Mouse (Mus musculus) neural tube, embryonic 13.5 days (tissue): Measurements from ENCODE around the gene Nfil3. TPM values are rescaled to one million over a fixed set of nuclear protein-coding genes. Genes with fewer than 3 reads are reported as not detected.
A peak's percentile ranks its signal among the peaks of the same experiment; 100 is the strongest.

Experiments used
- ATAC-seq: fragments of 200-750 bp; cut with Nextera tagmentation; 2 replicates; pipeline ENCODE4 v1.8.0; 2017; ENCODE audit warnings: low read depth, mild to moderate bottlenecking, moderate TSS enrichment, moderate library complexity
- H3K27ac ChIP-seq: fragments of 300-500 bp; sonication (generic); replicated peaks from 2 replicates; pipeline ENCODE4 v1.5.1; 2015; ENCODE audit warnings: moderate library complexity, mild to moderate bottlenecking, inconsistent platforms
- H3K27me3 ChIP-seq: fragments of 300-500 bp; sonication (generic); 2 replicates; pipeline ENCODE4 v1.6.1; 2015; ENCODE audit warnings: mild to moderate bottlenecking, inconsistent platforms
- H3K36me3 ChIP-seq: fragments of 300-500 bp; sonication (generic); 2 replicates; pipeline ENCODE4 v1.6.1; 2015; ENCODE audit warnings: mild to moderate bottlenecking, inconsistent platforms
- H3K4me1 ChIP-seq: fragments of 300-500 bp; sonication (generic); replicated peaks from 2 replicates; pipeline ENCODE4 v1.6.1; 2015; ENCODE audit warnings: inconsistent platforms
- H3K4me2 ChIP-seq: fragments of 300-500 bp; sonication (generic); 2 replicates; pipeline ENCODE4 v1.6.1; 2015; ENCODE audit warnings: inconsistent platforms, mild to moderate bottlenecking, moderate library complexity
- H3K4me3 ChIP-seq: fragments of 300-500 bp; sonication (generic); 2 replicates; pipeline ENCODE4 v1.5.1; 2015; ENCODE audit warnings: mild to moderate bottlenecking, inconsistent platforms
- H3K9ac ChIP-seq: fragments of 300-500 bp; sonication (generic); 2 replicates; pipeline ENCODE4 v1.6.1; 2015; ENCODE audit warnings: moderate library complexity, mild to moderate bottlenecking, inconsistent platforms
- H3K9me3 ChIP-seq: fragments of 300-500 bp; sonication (generic); 2 replicates; pipeline ENCODE4 v1.6.1; 2016; ENCODE audit warnings: inconsistent platforms
- WGBS: fragments of 180-500 bp; shearing (Covaris S2); methylation state at CpG from one replicate; pipeline ENCODE4 v1.1.7; 2015; 5-methylcytosine and 5-hydroxymethylcytosine counted together
- polyA plus RNA-seq: library from polyadenylated mRNA; unstranded; fragments of >200 nt; fragmentation: Nextera tagmentation; extraction: Ambion mirVana; gene quantifications from 2 replicates; pipeline ENCODE4 v1.2.1, GENCODE M21; 2015

Nfil3 gene
- 53.1 and 53.6 TPM in 2 replicates for polyA plus RNA-seq

GRCm38 (mm10) chr13:52980951-52981421 is at the start of gene Nfil3:
TSS of gene Nfil3 (minus strand) at chr13:52981073.
- H3K9me3 ChIP-seq, result no peaks in the 10 kb centered on the region
- peak within 1 kb of the TSS; percentile 98 for H3K27ac ChIP-seq
- H3K9ac ChIP-seq, result peak within 1 kb of the TSS; percentile 96
- 0% methylated on average over 39 of the region's 79 CpGs for WGBS
- H3K4me1 ChIP-seq, result peaks cover 40% of the 10 kb centered on the region
- H3K4me3 ChIP-seq, result peak within 1 kb of the TSS; percentile 89
- H3K27me3 ChIP-seq, result peaks cover 14% of the 10 kb centered on the region; the same call in 1 of the 2 replicates
- H3K36me3 ChIP-seq, result no peaks in the 10 kb centered on the region
- H3K4me2 ChIP-seq, result peak within 1 kb of the TSS; percentile 98
- peak; percentile 91 for ATAC-seq

- H3K4me2 ChIP-seq, result no peak overlapping the region
- H3K4me1 ChIP-seq, result no peaks in the 10 kb centered on the region
- H3K36me3 ChIP-seq, result no peaks in the 10 kb centered on the region
- no peak for ATAC-seq
- no peak overlapping the region for H3K27ac ChIP-seq
- no peak overlapping the region for H3K9ac ChIP-seq
- 52% methylated on average over 6 of the region's 6 CpGs for WGBS
- H3K27me3 ChIP-seq, result no peaks in the 10 kb centered on the region
- no peaks in the 10 kb centered on the region for H3K9me3 ChIP-seq
- H3K4me3 ChIP-seq, result no peak overlapping the region
Observed at GRCm38 (mm10) chr13:53024285-53024684, 43.4 kb upstream of the Nfil3 start.

- Histone ChIP-seq H3K4me2 (no peak overlapping the region), H3K27ac (no peak overlapping the region), H3K36me3 (no peaks in the 10 kb centered on the region), H3K4me1 (no peaks in the 10 kb centered on the region), H3K27me3 (no peaks in the 10 kb centered on the region), H3K4me3 (no peak overlapping the region), H3K9me3 (no peaks in the 10 kb centered on the region), H3K9ac (no peak overlapping the region)
- WGBS, result 72% methylated on average over 3 of the region's 3 CpGs
- ATAC-seq, result no peak
Observed at GRCm38 (mm10) chr13:53020282-53020681, 39.4 kb upstream of the Nfil3 start.

- H3K36me3 ChIP-seq, result no peaks in the 10 kb centered on the region
- H3K9ac ChIP-seq, result no peak overlapping the region
- H3K4me2 ChIP-seq, result no peak overlapping the region
- H3K27ac ChIP-seq, result no peak overlapping the region
- no peaks in the 10 kb centered on the region for H3K27me3 ChIP-seq
- no peaks in the 10 kb centered on the region for H3K9me3 ChIP-seq
- no peaks in the 10 kb centered on the region for H3K4me1 ChIP-seq
- H3K4me3 ChIP-seq, result no peak overlapping the region
- 80% methylated on average over 5 of the region's 9 CpGs for WGBS
- ATAC-seq, result no peak
Observed at GRCm38 (mm10) chr13:53019532-53019931, 38.7 kb upstream of the Nfil3 start.

GRCm38 (mm10) chr13:53018976-53019375 is 38.1 kb upstream of the Nfil3 start:
- H3K9ac ChIP-seq, result no peak overlapping the region
- ATAC-seq, result no peak
- H3K4me2 ChIP-seq, result no peak overlapping the region
- H3K27ac ChIP-seq, result no peak overlapping the region
- H3K27me3 ChIP-seq, result no peaks in the 10 kb centered on the region
- no peak overlapping the region for H3K4me3 ChIP-seq
- no peaks in the 10 kb centered on the region for H3K9me3 ChIP-seq
- WGBS, result 94% methylated on average over 6 of the region's 6 CpGs
- H3K36me3 ChIP-seq, result no peaks in the 10 kb centered on the region
- H3K4me1 ChIP-seq, result no peaks in the 10 kb centered on the region

GRCm38 (mm10) chr13:53017983-53018382 is 37.1 kb upstream of the Nfil3 start:
- no peaks in the 10 kb centered on the region for H3K9me3 ChIP-seq
- WGBS, result 74% methylated on average over 6 of the region's 6 CpGs
- H3K4me2 ChIP-seq, result no peak overlapping the region
- H3K36me3 ChIP-seq, result no peaks in the 10 kb centered on the region
- H3K9ac ChIP-seq, result no peak overlapping the region
- H3K4me1 ChIP-seq, result no peaks in the 10 kb centered on the region
- H3K27ac ChIP-seq, result no peak overlapping the region
- no peak for ATAC-seq
- no peak overlapping the region for H3K4me3 ChIP-seq
- H3K27me3 ChIP-seq, result no peaks in the 10 kb centered on the region

- H3K4me3 ChIP-seq, result no peak overlapping the region
- 81% methylated on average over 6 of the region's 6 CpGs for WGBS
- no peak overlapping the region for H3K27ac ChIP-seq
- H3K9ac ChIP-seq, result no peak overlapping the region
- H3K4me1 ChIP-seq, result peaks cover 2% of the 10 kb centered on the region; the same call in 1 of the 2 replicates
- H3K9me3 ChIP-seq, result no peaks in the 10 kb centered on the region
- H3K4me2 ChIP-seq, result no peak overlapping the region
- H3K27me3 ChIP-seq, result no peaks in the 10 kb centered on the region
- no peaks in the 10 kb centered on the region for H3K36me3 ChIP-seq
- ATAC-seq, result no peak
Observed at GRCm38 (mm10) chr13:53017117-53017516, 36.2 kb upstream of the Nfil3 start.

- Histone ChIP-seq H3K27ac (no peak overlapping the region), H3K36me3 (no peaks in the 10 kb centered on the region), H3K4me1 (peaks cover 14% of the 10 kb centered on the region), H3K9ac (peak overlapping the region; percentile 14; the same call in 1 of the 2 replicates), H3K4me3 (no peak overlapping the region), H3K4me2 (peak overlapping the region; percentile 25), H3K27me3 (no peaks in the 10 kb centered on the region), H3K9me3 (no peaks in the 10 kb centered on the region)
- WGBS, result 14% methylated on average over 12 of the region's 12 CpGs
- ATAC-seq, result peak; percentile 56; the same call in 1 of the 2 replicates
Observed at GRCm38 (mm10) chr13:53011426-53011825, 30.6 kb upstream of the Nfil3 start.

GRCm38 (mm10) chr13:53008489-53009184 is 27.8 kb upstream of the Nfil3 start:
- Histone ChIP-seq H3K27ac (no peak overlapping the region), H3K9me3 (no peaks in the 10 kb centered on the region), H3K4me3 (no peak overlapping the region), H3K4me2 (no peak overlapping the region), H3K27me3 (no peaks in the 10 kb centered on the region), H3K4me1 (peaks cover 14% of the 10 kb centered on the region), H3K9ac (no peak overlapping the region), H3K36me3 (no peaks in the 10 kb centered on the region)
- WGBS, result 77% methylated on average over 7 of the region's 7 CpGs
- no peak for ATAC-seq

GRCm38 (mm10) chr13:53007781-53008180 is 26.9 kb upstream of the Nfil3 start:
- H3K4me2 ChIP-seq, result no peak overlapping the region
- H3K36me3 ChIP-seq, result no peaks in the 10 kb centered on the region
- no peak overlapping the region for H3K4me3 ChIP-seq
- no peaks in the 10 kb centered on the region for H3K27me3 ChIP-seq
- H3K9me3 ChIP-seq, result no peaks in the 10 kb centered on the region
- ATAC-seq, result no peak
- 69% methylated on average over 3 of the region's 3 CpGs for WGBS
- H3K27ac ChIP-seq, result no peak overlapping the region
- no peak overlapping the region for H3K9ac ChIP-seq
- H3K4me1 ChIP-seq, result peaks cover 14% of the 10 kb centered on the region

GRCm38 (mm10) chr13:53003286-53003685 is 22.4 kb upstream of the Nfil3 start:
- Histone ChIP-seq H3K9me3 (no peaks in the 10 kb centered on the region), H3K27me3 (no peaks in the 10 kb centered on the region), H3K36me3 (no peaks in the 10 kb centered on the region), H3K27ac (no peak overlapping the region), H3K4me1 (no peaks in the 10 kb centered on the region), H3K4me2 (no peak overlapping the region), H3K4me3 (no peak overlapping the region), H3K9ac (no peak overlapping the region)
- no peak for ATAC-seq
- 65% methylated on average over 3 of the region's 3 CpGs for WGBS

- no peak for ATAC-seq
- H3K4me3 ChIP-seq, result no peak overlapping the region
- 89% methylated on average over 2 of the region's 2 CpGs for WGBS
Observed at GRCm38 (mm10) chr13:53001511-53001935, 20.6 kb upstream of the Nfil3 start.

GRCm38 (mm10) chr13:53000481-53000880 is 19.6 kb upstream of the Nfil3 start:
- Histone ChIP-seq H3K9me3 (no peaks in the 10 kb centered on the region), H3K4me2 (no peak overlapping the region), H3K27me3 (no peaks in the 10 kb centered on the region), H3K27ac (no peak overlapping the region), H3K4me1 (no peaks in the 10 kb centered on the region), H3K9ac (no peak overlapping the region), H3K36me3 (no peaks in the 10 kb centered on the region), H3K4me3 (no peak overlapping the region)
- ATAC-seq, result no peak
- WGBS, result 84% methylated on average over 2 of the region's 2 CpGs

More at GRCm38 (mm10) chr13:53001511-53001935, 20.6 kb upstream of the Nfil3 start:
- Histone ChIP-seq H3K36me3 (no peaks in the 10 kb centered on the region), H3K4me2 (no peak overlapping the region), H3K9ac (no peak overlapping the region), H3K27ac (no peak overlapping the region), H3K27me3 (no peaks in the 10 kb centered on the region), H3K9me3 (no peaks in the 10 kb centered on the region), H3K4me1 (no peaks in the 10 kb centered on the region)
